Mouse (Mus musculus) liver, embryonic 15.5 days (tissue): ENCODE measurements around the gene Ccdc136. TPM values are rescaled to one million over a fixed set of nuclear protein-coding genes. Genes with fewer than 3 reads are reported as not detected.

ENCODE experiments used
- ATAC-seq: fragments of 200-750 bp; cut with Nextera tagmentation; 2 replicates; pipeline ENCODE4 v1.8.0; 2017; ENCODE audit warnings: moderate number of reproducible peaks, mild to moderate bottlenecking, moderate library complexity; ENCODE audit not compliant: insufficient read depth
- H3K27ac ChIP-seq: fragments of 300-500 bp; sonication (generic); replicated peaks from 2 replicates; pipeline ENCODE4 v1.5.1; 2015; ENCODE audit warnings: mild to moderate bottlenecking, inconsistent platforms
- H3K27me3 ChIP-seq: fragments of 300-500 bp; sonication (generic); 2 replicates; pipeline ENCODE4 v1.6.1; 2015; ENCODE audit warnings: mild to moderate bottlenecking, inconsistent platforms
- H3K36me3 ChIP-seq: fragments of 300-500 bp; sonication (generic); replicated peaks from 2 replicates; pipeline ENCODE4 v1.6.1; 2015; ENCODE audit warnings: moderate library complexity, mild to moderate bottlenecking, inconsistent platforms
- H3K4me1 ChIP-seq: fragments of 300-500 bp; sonication (generic); replicated peaks from 2 replicates; pipeline ENCODE4 v1.6.1; 2015; ENCODE audit warnings: inconsistent platforms
- H3K4me2 ChIP-seq: fragments of 300-500 bp; sonication (generic); 2 replicates; pipeline ENCODE4 v1.6.1; 2015; ENCODE audit warnings: moderate library complexity, mild to moderate bottlenecking, inconsistent platforms
- H3K4me3 ChIP-seq: fragments of 300-500 bp; sonication (generic); replicated peaks from 2 replicates; pipeline ENCODE4 v1.5.1; 2015; ENCODE audit warnings: mild to moderate bottlenecking, inconsistent platforms
- H3K9ac ChIP-seq: fragments of 300-500 bp; sonication (generic); 2 replicates; pipeline ENCODE4 v1.6.1; 2015; ENCODE audit warnings: moderate library complexity, mild to moderate bottlenecking, inconsistent platforms
- H3K9me3 ChIP-seq: fragments of 300-500 bp; sonication (generic); replicated peaks from 2 replicates; pipeline ENCODE4 v1.6.1; 2016; ENCODE audit warnings: inconsistent platforms
- WGBS: fragments of 180-500 bp; shearing (Covaris S2); methylation state at CpG from one replicate; pipeline ENCODE4 v1.1.7; 2015; ENCODE audit warnings: mixed read lengths; ENCODE audit not compliant: insufficient replicate concordance; 5-methylcytosine and 5-hydroxymethylcytosine counted together
- polyA plus RNA-seq: library from polyadenylated mRNA; unstranded; fragments of >200 nt; fragmentation: Nextera tagmentation; extraction: Ambion mirVana; gene quantifications from 2 replicates; pipeline ENCODE4 v1.2.1, GENCODE M21; 2015

The Ccdc136 gene
- polyA plus RNA-seq, 1 experiment from 2014 or later, result 0.45 TPM

GRCm38 (mm10) chr6:29394286-29394685 lies 1.8 kb upstream of the Ccdc136 start:
- Histone ChIP-seq H3K4me3 (no peak overlapping the region), H3K4me2 (no peak overlapping the region), H3K27ac (no peak overlapping the region), H3K36me3 (no peaks in the 10 kb centered on the region), H3K9ac (no peak overlapping the region), H3K4me1 (peaks cover 9% of the 10 kb centered on the region), H3K27me3 (peaks cover 93% of the 10 kb centered on the region), H3K9me3 (no peaks in the 10 kb centered on the region)
- 43% methylated on average over 1 of the region's 1 CpGs for WGBS
- ATAC-seq, result no peak

- H3K4me3 ChIP-seq, result peak overlapping the region; percentile 49
- H3K27ac ChIP-seq, result no peak overlapping the region
- WGBS, result 8% methylated on average over 24 of the region's 24 CpGs
- peak overlapping the region; percentile 69 for H3K4me2 ChIP-seq
- no peaks in the 10 kb centered on the region for H3K36me3 ChIP-seq
- no peaks in the 10 kb centered on the region for H3K9me3 ChIP-seq
- H3K27me3 ChIP-seq, result peaks cover 96% of the 10 kb centered on the region
- H3K9ac ChIP-seq, result no peak overlapping the region
- H3K4me1 ChIP-seq, result peaks cover 7% of the 10 kb centered on the region; the same call in 1 of the 2 replicates
- no peak for ATAC-seq
Measured at GRCm38 (mm10) chr6:29396714-29397540, 818 bp downstream of the Ccdc136 start.

- Histone ChIP-seq H3K4me2 (no peak overlapping the region), H3K4me3 (no peak overlapping the region), H3K27ac (no peak overlapping the region), H3K27me3 (peaks cover 96% of the 10 kb centered on the region), H3K36me3 (no peaks in the 10 kb centered on the region), H3K9me3 (no peaks in the 10 kb centered on the region), H3K9ac (no peak overlapping the region), H3K4me1 (peaks cover 7% of the 10 kb centered on the region; the same call in 1 of the 2 replicates)
- ATAC-seq, result no peak
- WGBS, result 25% methylated on average over 6 of the region's 6 CpGs
Measured at GRCm38 (mm10) chr6:29397575-29397974, 1.5 kb downstream of the Ccdc136 start.

- no peak overlapping the region for H3K4me3 ChIP-seq
- no peaks in the 10 kb centered on the region for H3K36me3 ChIP-seq
- ATAC-seq, result no peak
- 64% methylated on average over 4 of the region's 4 CpGs for whole genome bisulfite sequencing
- no peak overlapping the region for H3K4me2 ChIP-seq
- H3K4me1 ChIP-seq, result peaks cover 7% of the 10 kb centered on the region; the same call in 1 of the 2 replicates
- peaks cover 96% of the 10 kb centered on the region for H3K27me3 ChIP-seq
- H3K27ac ChIP-seq, result no peak overlapping the region
- H3K9ac ChIP-seq, result no peak overlapping the region
- H3K9me3 ChIP-seq, result no peaks in the 10 kb centered on the region
Measured at GRCm38 (mm10) chr6:29399851-29400250, 3.7 kb downstream of the Ccdc136 start.

GRCm38 (mm10) chr6:29402693-29403342 lies 6.7 kb downstream of the Ccdc136 start:
- WGBS, result 9% methylated on average over 32 of the region's 34 CpGs
- no peaks in the 10 kb centered on the region for H3K36me3 ChIP-seq
- H3K9me3 ChIP-seq, result no peaks in the 10 kb centered on the region
- no peaks in the 10 kb centered on the region for H3K4me1 ChIP-seq
- no peak overlapping the region for H3K4me3 ChIP-seq
- H3K27me3 ChIP-seq, result peaks cover 67% of the 10 kb centered on the region
- no peak overlapping the region for H3K27ac ChIP-seq
- no peak overlapping the region for H3K9ac ChIP-seq
- peak overlapping the region; percentile 29; the same call in 1 of the 2 replicates for H3K4me2 ChIP-seq
- no peak for ATAC-seq

GRCm38 (mm10) chr6:29406412-29406811 lies 10.3 kb downstream of the Ccdc136 start:
- no peaks in the 10 kb centered on the region for H3K36me3 ChIP-seq
- H3K27ac ChIP-seq, result no peak overlapping the region
- WGBS, result 63% methylated on average over 6 of the region's 6 CpGs
- no peaks in the 10 kb centered on the region for H3K9me3 ChIP-seq
- ATAC-seq, result no peak
- H3K9ac ChIP-seq, result no peak overlapping the region
- H3K4me1 ChIP-seq, result no peaks in the 10 kb centered on the region
- H3K4me3 ChIP-seq, result no peak overlapping the region
- peaks cover 32% of the 10 kb centered on the region for H3K27me3 ChIP-seq
- no peak overlapping the region for H3K4me2 ChIP-seq

- Histone ChIP-seq H3K27me3 (peaks cover 13% of the 10 kb centered on the region), H3K4me3 (no peak overlapping the region), H3K36me3 (no peaks in the 10 kb centered on the region), H3K9ac (no peak overlapping the region), H3K4me2 (no peak overlapping the region), H3K4me1 (no peaks in the 10 kb centered on the region), H3K27ac (no peak overlapping the region), H3K9me3 (no peaks in the 10 kb centered on the region)
- 51% methylated on average over 9 of the region's 9 CpGs for WGBS
- no peak for ATAC-seq
Measured at GRCm38 (mm10) chr6:29415446-29415845, 19.3 kb downstream of the Ccdc136 start.

- Histone ChIP-seq H3K27me3 (peaks cover 9% of the 10 kb centered on the region), H3K9ac (no peak overlapping the region), H3K4me2 (no peak overlapping the region), H3K4me3 (no peak overlapping the region), H3K36me3 (no peaks in the 10 kb centered on the region), H3K4me1 (no peaks in the 10 kb centered on the region), H3K27ac (no peak overlapping the region), H3K9me3 (no peaks in the 10 kb centered on the region)
- no peak for ATAC-seq
- 24% methylated on average over 2 of the region's 2 CpGs for WGBS
Measured at GRCm38 (mm10) chr6:29420596-29420995, 24.5 kb downstream of the Ccdc136 start.

GRCm38 (mm10) chr6:29425118-29425517 lies 29.0 kb downstream of the Ccdc136 start:
- Histone ChIP-seq H3K4me2 (no peak overlapping the region), H3K9ac (no peak overlapping the region), H3K4me1 (no peaks in the 10 kb centered on the region), H3K9me3 (no peaks in the 10 kb centered on the region), H3K27me3 (peaks cover 9% of the 10 kb centered on the region), H3K27ac (no peak overlapping the region), H3K36me3 (no peaks in the 10 kb centered on the region), H3K4me3 (no peak overlapping the region)
- 70% methylated on average over 8 of the region's 8 CpGs for WGBS
- ATAC-seq, result no peak

GRCm38 (mm10) chr6:29426331-29426730 lies 30.2 kb downstream of the Ccdc136 start:
- no peak for ATAC-seq
- no peak overlapping the region for H3K4me2 ChIP-seq
- no peaks in the 10 kb centered on the region for H3K9me3 ChIP-seq
- no peaks in the 10 kb centered on the region for H3K4me1 ChIP-seq
- peaks cover 18% of the 10 kb centered on the region for H3K27me3 ChIP-seq
- no peak overlapping the region for H3K4me3 ChIP-seq
- no peak overlapping the region for H3K9ac ChIP-seq
- no peak overlapping the region for H3K27ac ChIP-seq
- H3K36me3 ChIP-seq, result no peaks in the 10 kb centered on the region
- WGBS, result 64% methylated on average over 6 of the region's 6 CpGs

GRCm38 (mm10) chr6:29428171-29428570 lies 32.1 kb downstream of the Ccdc136 start:
- no peak overlapping the region for H3K4me2 ChIP-seq
- peaks cover 36% of the 10 kb centered on the region for H3K27me3 ChIP-seq
- ATAC-seq, result no peak
- H3K27ac ChIP-seq, result no peak overlapping the region
- no peaks in the 10 kb centered on the region for H3K9me3 ChIP-seq
- 0 out of 2 replicates have a peak, but pooled peaks cover 4% of the 10 kb centered on the region for H3K4me1 ChIP-seq
- H3K4me3 ChIP-seq, result no peak overlapping the region
- WGBS, result 47% methylated on average over 4 of the region's 4 CpGs
- no peak overlapping the region for H3K9ac ChIP-seq
- no peaks in the 10 kb centered on the region for H3K36me3 ChIP-seq
